Mouse (Mus musculus) ES-Bruce4 (cell line): ENCODE measurements around the gene Actrt1. TPM values are rescaled to one million over a fixed set of nuclear protein-coding genes. Genes with fewer than 3 reads are reported as not detected.

Experiments
- H3K27ac ChIP-seq: 2 replicates; pipeline ENCODE4 v1.5.1; 2012; ENCODE audit warnings: low read length, inconsistent platforms; ENCODE audit not compliant: insufficient read depth
- H3K27me3 ChIP-seq: 2 replicates; pipeline ENCODE4 v1.6.1; 2012; ENCODE audit warnings: mild to moderate bottlenecking, low read length, inconsistent platforms; ENCODE audit not compliant: control insufficient read depth, poor library complexity, insufficient read depth, severe bottlenecking
- H3K36me3 ChIP-seq: 2 replicates; pipeline ENCODE4 v1.6.1; 2012; ENCODE audit warnings: inconsistent platforms, mild to moderate bottlenecking, low read length, moderate library complexity; ENCODE audit not compliant: control insufficient read depth, poor library complexity, insufficient read depth, severe bottlenecking
- H3K4me1 ChIP-seq: one replicate; pipeline ENCODE4 v1.8.1; 2011; ENCODE audit warnings: low read length; ENCODE audit not compliant: control insufficient read depth, insufficient read depth
- H3K4me3 ChIP-seq: 2 replicates; pipeline ENCODE4 v1.5.1; 2011; ENCODE audit warnings: low read depth, mild to moderate bottlenecking, low read length
- H3K9ac ChIP-seq: 2 replicates; pipeline ENCODE4 v1.6.1; 2012; ENCODE audit warnings: low read depth, mild to moderate bottlenecking, inconsistent platforms; ENCODE audit not compliant: poor library complexity, severe bottlenecking
- H3K9me3 ChIP-seq: replicated peaks from 2 replicates; pipeline ENCODE4 v1.6.1; 2012; ENCODE audit warnings: mild to moderate bottlenecking, low read length, inconsistent platforms; ENCODE audit not compliant: control insufficient read depth, poor library complexity, insufficient read depth, severe bottlenecking
- CTCF ChIP-seq: IDR thresholded peaks from one replicate; pipeline ENCODE4 v1.8.1; 2011; ENCODE audit warnings: low read depth, low read length
- EP300 ChIP-seq: IDR thresholded peaks from 2 replicates; pipeline ENCODE4 v1.6.1; 2011; ENCODE audit warnings: low read depth, low read length; ENCODE audit not compliant: insufficient read depth
- POLR2A ChIP-seq: IDR thresholded peaks from one replicate; pipeline ENCODE4 v1.8.1; 2011; ENCODE audit warnings: low read length; ENCODE audit not compliant: insufficient read depth
- polyA plus RNA-seq: library from polyadenylated mRNA; stranded (reverse); fragments of >200 nt; gene quantifications from 2 replicates; pipeline ENCODE4 v1.2.4, GENCODE M21; 2011; ENCODE audit warnings: low read depth; ENCODE audit not compliant: missing spikeins, insufficient read depth, insufficient read length

Actrt1 gene
- not detected in 2 replicates for polyA plus RNA-seq

- H3K36me3 ChIP-seq, result no peaks in the 10 kb centered on the region
- no peak within 1 kb of the TSS for H3K27ac ChIP-seq
- no peaks in the 10 kb centered on the region for H3K9me3 ChIP-seq
- no peak for TF ChIP-seq CTCF
- no peak for TF ChIP-seq EP300
- TF ChIP-seq POLR2A, result no peak
- H3K4me1 ChIP-seq, result no peaks in the 10 kb centered on the region
- no peak within 1 kb of the TSS for H3K4me3 ChIP-seq
- no peaks in the 10 kb centered on the region for H3K27me3 ChIP-seq
- no peak within 1 kb of the TSS for H3K9ac ChIP-seq
Measured at GRCm38 (mm10) chrX:46328707-46329106, at the start of gene Actrt1. Gene Actrt1, plus strand, starts transcription at chrX:46329007.

GRCm38 (mm10) chrX:46331463-46332115 is 2.8 kb downstream of the Actrt1 start:
- Histone ChIP-seq H3K9me3 (no peaks in the 10 kb centered on the region), H3K27me3 (no peaks in the 10 kb centered on the region), H3K27ac (no peak overlapping the region), H3K36me3 (no peaks in the 10 kb centered on the region), H3K9ac (no peak overlapping the region), H3K4me3 (no peak overlapping the region), H3K4me1 (no peaks in the 10 kb centered on the region)
- TF ChIP-seq POLR2A (no peak), CTCF (no peak)
